Mouse (Mus musculus) frontal cortex, postnatal 14 days (tissue): ENCODE measurements around the gene Tmod2.
A peak's percentile ranks its signal among the peaks of the same experiment; 100 is the strongest.

ENCODE experiments used
- DNase-seq, 2 experiments: peaks; one replicate each; pipeline ENCODE4 v3.0.0; 2022; ENCODE audit warnings: low spot score in 2 of 2

Gene Tmod2

GRCm38 (mm10) chr9:75600166-75600934, 10.8 kb downstream of the Tmod2 start:
- no peak for DNase-seq

DNA sequence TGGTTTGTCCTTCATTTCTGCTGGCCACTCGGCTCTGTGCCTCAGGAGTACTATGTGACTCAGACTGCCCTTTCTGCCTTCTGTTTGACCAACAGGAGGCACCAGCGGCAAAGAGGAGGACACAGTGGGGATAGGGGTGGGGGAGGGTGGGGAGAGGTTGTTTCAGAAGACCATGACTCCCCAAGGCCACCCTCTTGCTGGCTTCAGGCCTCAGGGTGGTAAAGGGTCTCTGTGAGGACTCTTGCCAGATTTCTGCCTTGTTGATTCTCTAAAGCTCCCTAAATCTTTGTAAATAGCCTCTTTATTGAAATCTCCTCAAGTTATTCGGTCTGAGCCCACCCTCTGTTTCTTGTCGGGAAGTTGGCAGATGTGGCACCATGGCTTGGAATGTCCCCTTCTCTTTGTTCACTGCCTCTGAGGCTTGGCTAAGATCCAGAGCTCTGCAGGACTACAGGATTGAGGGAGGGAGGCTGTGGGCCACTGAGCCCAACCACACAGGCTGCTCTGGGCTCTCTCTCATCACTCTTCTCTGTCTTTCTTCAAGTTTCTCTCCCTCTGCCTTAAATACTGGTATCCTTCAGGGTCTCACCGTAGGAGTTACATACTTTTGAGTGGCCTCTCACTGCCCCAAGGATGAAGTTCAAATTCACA, 11.8 kb downstream of the Tmod2 start:
- peak; percentile 37 to 56 for DNase-seq

GRCm38 (mm10) chr9:75597596-75597995, 13.5 kb downstream of the Tmod2 start:
- DNase-seq, result no peak

DNA sequence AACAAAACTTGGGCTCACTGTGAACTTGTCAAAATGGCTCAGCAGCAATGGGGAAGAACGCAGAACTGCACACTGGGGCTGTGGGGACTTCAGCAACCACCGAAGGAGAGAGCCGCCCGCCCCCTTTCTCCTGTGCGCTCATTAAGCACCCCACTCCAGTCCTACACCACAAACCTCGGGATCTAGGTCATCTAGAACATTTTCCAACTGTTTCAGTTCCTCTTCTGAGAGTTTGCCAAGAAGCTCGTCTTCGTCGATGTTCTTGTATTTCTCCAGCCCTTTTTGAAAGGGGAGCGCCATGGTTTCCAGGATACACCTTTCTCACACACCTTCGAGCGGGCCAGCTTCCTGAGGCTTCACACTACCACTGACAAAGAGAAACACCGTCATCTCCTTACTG, 14.1 kb downstream of the Tmod2 start:
- no peak for DNase-seq

DNA sequence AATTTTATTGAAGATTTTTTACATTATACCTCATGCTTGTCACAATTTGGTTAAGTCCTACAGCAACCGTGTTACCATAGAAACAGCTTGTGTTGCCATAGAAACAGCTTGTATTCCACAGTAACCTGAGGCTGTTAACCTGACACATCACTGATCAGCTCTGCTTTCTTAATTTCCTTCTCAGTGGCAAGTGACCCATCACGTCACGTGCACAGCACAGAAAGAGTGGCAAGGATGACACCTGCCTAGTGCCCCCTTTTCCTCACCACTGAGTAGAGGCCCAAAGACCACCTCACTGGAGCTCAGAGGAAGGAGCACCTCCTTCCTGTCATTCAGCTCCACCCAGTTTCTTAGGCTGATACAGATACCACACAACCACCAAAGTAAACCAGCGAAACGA, 17.6 kb downstream of the Tmod2 start:
- no peak for DNase-seq

DNA sequence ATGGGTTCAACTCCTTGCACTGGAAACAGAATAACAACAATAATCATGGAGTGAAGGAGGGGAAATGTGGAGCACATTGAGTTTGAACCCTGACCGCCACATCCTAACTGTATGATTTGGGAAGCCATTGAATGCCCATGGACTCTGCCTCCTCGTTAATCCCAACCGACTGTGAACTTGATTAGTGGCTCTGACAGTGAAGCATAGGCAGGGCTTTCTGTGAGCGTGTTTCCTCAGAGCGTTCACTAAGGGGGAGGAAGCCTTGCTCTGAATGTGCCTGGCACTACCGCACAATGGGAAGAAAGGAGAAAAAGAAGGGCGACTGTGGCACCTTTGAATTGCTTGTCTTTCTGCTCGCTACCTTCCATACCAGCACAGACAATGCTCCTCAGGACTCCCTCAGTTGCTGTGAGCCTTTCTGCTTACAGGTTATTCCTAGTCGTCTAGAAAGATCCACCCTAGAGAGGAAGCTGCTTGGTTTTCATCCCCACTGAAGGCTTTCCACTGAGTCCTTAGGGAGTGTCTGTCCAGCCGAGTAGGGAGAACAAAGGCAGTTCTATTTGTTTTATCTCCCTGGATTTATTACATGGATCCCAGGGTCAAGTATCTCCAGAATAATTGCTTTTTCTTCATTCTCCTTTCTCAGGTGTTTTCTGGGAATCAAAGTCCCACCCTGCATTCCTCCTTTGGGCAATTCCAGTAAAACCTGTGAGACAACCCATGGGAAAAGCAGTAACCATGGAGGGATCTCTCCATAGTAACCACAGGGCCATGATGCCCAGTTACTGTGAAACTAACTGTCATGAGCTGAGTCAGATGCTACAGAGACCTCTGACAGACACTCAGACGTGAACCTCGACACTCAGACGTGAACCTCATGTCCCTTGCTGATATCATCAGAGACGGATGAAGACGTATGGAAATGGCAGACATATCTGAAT, 21.0 kb downstream of the Tmod2 start:
- DNase-seq, result no peak

GRCm38 (mm10) chr9:75581694-75582350, 29.3 kb downstream of the Tmod2 start:
- no peak for DNase-seq

DNA sequence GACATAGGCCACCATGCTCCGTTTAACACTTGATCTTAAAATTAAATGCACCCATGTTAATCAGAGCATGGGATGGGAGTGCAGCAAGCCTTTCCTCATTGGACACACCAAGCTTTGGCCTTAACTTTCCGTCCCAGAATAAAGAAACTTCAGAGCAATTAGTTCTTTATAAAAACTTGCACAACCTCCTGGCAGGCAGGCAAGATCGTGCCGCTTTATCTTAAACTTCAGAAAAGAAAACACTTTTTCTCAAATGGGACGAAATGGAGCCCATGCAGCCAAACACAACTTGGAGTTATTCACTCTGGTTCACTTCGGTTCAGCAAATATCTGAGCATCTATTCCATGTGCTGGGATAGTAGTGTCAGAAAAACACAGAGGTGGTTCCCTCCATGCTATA, 31.8 kb downstream of the Tmod2 start:
- no peak for DNase-seq

GRCm38 (mm10) chr9:75571036-75571942, 39.8 kb downstream of the Tmod2 start:
- no peak for DNase-seq

DNA sequence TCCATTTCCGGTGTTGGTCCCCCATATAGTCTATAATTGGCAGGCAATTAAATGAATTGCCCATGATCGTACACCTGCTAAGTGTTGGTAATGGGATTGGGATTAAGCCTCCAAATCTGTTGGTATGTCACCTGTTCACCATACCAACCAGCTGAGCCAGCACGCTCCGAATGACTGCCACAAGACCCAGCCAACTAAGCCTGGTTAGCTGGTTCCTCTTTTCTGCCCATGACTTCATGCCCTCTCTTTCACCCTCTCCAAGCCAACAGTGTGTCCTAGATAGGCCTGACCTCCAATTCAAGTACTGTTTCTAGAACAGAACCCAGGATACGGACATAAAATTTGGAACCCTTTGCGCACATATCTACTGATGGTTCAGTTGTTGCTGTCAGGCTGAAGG, 42.7 kb downstream of the Tmod2 start:
- DNase-seq, result no peak

- DNase-seq, result no peak
These were observed 46.2 kb downstream of the Tmod2 start for GRCm38 (mm10) chr9:75564892-75565291.

DNA sequence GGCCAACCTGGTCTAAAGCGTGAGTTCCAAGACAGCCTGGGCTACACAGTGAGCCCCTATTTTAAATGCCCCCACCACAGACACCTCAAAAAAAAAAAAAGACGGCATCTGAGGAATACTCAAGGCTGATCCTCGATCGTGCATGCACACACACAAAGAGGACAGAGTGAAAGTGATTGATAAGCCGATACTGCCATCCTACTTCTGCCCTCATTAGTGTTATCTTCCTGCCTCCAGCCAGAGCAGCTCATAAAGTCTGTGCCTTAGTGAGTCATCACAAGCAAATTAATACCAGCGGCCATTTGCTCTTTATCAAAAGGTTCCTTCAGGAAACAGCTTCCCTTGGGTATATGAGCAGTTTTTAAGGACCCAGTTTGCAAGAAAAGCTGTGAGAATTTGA, 47.5 kb downstream of the Tmod2 start:
- no peak for DNase-seq

- DNase-seq, result no peak
These were observed 47.9 kb downstream of the Tmod2 start for GRCm38 (mm10) chr9:75563176-75563575.

DNA sequence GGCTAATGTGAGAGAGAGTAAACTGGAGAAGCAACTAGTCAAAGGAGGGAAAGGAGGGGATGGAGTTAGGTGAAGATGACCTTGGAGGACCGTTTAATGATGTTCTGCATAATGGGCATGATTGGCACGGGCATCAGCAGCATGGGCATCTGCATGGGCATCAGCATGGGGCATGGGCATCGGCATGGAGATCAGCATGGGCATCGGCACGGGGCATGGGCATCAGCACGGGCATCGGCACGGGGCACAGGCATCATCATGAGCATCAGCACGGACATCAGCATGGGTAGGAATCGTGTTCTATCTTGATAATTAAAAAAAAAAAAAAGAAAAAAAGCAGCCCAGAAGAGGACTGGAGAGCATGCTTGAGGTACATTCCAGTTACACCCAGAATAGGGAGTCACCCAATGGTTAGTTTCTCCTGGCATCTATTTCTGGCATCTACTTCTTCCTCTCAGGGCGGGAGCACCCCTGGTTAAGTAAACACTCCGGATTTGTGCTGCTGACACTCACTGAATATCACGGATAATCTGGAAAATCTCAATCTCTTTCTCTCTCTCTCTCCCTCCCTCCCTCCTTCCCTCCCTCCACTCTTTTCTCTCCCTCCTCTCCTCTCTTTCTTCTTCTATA, 50.0 kb downstream of the Tmod2 start:
- no peak for DNase-seq

DNA sequence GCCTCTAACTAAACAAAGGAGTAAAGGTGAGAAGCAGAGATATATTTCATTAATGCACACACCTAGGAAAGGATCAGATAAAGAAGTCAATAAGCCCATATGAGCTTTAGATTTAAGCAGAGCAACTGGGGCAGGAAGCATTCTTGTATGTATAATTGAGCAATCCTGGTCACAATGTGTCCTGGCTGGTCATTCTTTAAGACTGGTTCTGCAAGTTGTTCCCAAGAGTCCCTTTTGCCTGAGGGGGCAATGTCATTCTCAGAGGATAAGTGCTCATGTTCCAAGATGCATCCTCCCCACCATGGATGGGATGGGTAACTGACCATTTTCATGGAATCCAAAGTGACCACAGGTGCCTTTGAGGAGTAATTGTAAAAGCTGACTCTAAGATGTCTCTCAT, 50.8 kb downstream of the Tmod2 start:
- no peak for DNase-seq

GRCm38 (mm10) chr9:75559512-75560012, 51.6 kb downstream of the Tmod2 start, which contains the start of gene Tmod3:
TSS of gene Tmod3 (minus strand) at chr9:75559657.
- DNase-seq, result peak; percentile 85 to 89

GRCm38 (mm10) chr9:75558812-75559511, 52.2 kb downstream of the Tmod2 start:
- no peak for DNase-seq

GRCm38 (mm10) chr9:75558360-75558759, 52.8 kb downstream of the Tmod2 start:
- no peak for DNase-seq

DNA sequence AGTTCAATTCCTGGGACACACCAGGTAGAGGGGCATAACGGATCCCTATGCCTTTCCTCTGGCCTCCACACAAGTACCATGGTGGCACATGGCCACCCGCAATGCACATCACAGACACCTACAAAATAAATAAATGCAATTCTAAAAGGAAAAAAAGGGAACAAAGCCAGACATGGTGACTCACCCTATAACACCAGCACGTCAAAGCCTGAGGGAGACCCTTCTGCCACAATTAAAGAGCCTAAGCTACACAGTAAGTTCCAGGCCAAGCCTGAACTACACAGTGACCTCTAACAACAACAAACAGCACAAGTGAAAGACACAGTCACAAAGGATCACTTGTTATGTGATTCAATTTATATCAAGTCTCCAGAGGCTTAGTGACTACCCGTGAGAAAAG, 57.4 kb downstream of the Tmod2 start:
- DNase-seq, result no peak
